Mouse (Mus musculus) megakaryocyte, embryonic 14.5 days (primary cell): ENCODE results near the gene 1700069L16Rik.

Experiments used
- FLI1 ChIP-seq: IDR thresholded peaks from 2 replicates; pipeline ENCODE4 v1.6.1; 2012; ENCODE audit warnings: low read length, inconsistent platforms, mixed read lengths
- GATA1 ChIP-seq: IDR thresholded peaks from 3 replicates; pipeline ENCODE4 v1.6.1; 2012; ENCODE audit warnings: mixed read lengths, low read length, inconsistent platforms, borderline replicate concordance

DNA sequence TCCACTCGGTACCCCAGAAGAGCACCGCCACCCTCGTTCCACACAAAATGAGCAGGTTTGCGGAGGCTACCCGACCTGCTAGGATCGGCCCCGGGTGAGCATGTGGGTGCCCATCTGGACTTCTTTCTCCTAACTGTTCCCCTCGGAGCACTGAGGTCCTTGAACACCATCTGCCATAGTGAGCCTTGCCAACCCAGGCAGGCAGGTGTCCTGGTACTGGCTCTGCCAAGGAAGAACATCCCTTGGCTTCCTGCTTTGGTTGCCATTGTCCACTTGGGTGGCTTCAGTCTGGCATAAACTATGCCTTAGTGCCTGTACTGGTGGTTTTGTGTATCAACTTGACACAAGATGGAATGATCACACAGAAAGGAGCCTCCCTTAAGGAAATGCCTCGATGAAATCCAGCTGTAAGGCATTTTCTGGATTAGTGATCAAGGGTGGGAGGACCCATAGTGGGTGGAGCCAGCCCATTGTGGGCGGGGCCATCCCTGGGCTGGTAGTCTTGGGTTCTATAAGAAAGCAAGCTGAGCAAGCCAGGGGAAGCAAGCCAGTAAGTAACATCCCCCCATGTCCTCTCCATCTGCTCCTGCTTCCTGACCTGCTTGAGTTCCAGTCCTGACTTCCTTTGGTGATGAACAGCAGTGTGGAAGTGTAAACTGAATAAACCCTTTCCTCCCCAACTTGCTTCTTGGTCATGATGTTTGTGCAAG lies 45.7 kb downstream of the 1700069L16Rik start:
- TF ChIP-seq FLI1 (no peak), GATA1 (no peak)
